Mouse (Mus musculus) embryonic facial prominence, embryonic 11.5 days (tissue): ENCODE data around the gene Sec16a. TPM values are rescaled to one million over a fixed set of nuclear protein-coding genes. Genes with fewer than 3 reads are reported as not detected.
"Not testable (repeated sequence)": the region's sequence is repeated elsewhere in the genome, so short reads cannot be mapped to it uniquely, and the experiment has no call there.

Experiments used
- ATAC-seq: fragments of 200-750 bp; cut with Nextera tagmentation; replicated peaks from 2 replicates; pipeline ENCODE4 v1.8.0; 2017; ENCODE audit warnings: low read depth; ENCODE audit not compliant: insufficient number of reproducible peaks, low FRiP score, low TSS enrichment
- DNase-seq: peaks from one replicate; pipeline ENCODE4 v3.0.0-alpha.2; 2015; ENCODE audit warnings: low spot score
- H3K27ac ChIP-seq: fragments of 300-500 bp; sonication (generic); replicated peaks from 2 replicates; pipeline ENCODE4 v1.5.1; 2014; ENCODE audit warnings: mild to moderate bottlenecking, low read depth, low read length, control low read depth
- H3K27me3 ChIP-seq: fragments of 300-500 bp; sonication (generic); 2 replicates; pipeline ENCODE4 v1.6.1; 2014; ENCODE audit warnings: mild to moderate bottlenecking, low read length, moderate library complexity, mixed read lengths; ENCODE audit not compliant: control insufficient read depth, insufficient read depth
- H3K36me3 ChIP-seq: fragments of 300-500 bp; sonication (generic); replicated peaks from 2 replicates; pipeline ENCODE4 v1.6.1; 2014; ENCODE audit warnings: low read depth, mild to moderate bottlenecking, low read length, moderate library complexity, mixed read lengths; ENCODE audit not compliant: control insufficient read depth, insufficient read depth
- H3K4me1 ChIP-seq: fragments of 300-500 bp; sonication (generic); 2 replicates; pipeline ENCODE4 v1.6.1; 2014; ENCODE audit warnings: low read length, mixed read lengths; ENCODE audit not compliant: control insufficient read depth, insufficient read depth
- H3K4me2 ChIP-seq: fragments of 300-500 bp; sonication (generic); 2 replicates; pipeline ENCODE4 v1.6.1; 2014; ENCODE audit warnings: low read depth, mild to moderate bottlenecking, control low read depth, low read length, moderate library complexity
- H3K4me3 ChIP-seq: fragments of 300-500 bp; sonication (generic); 2 replicates; pipeline ENCODE4 v1.5.1; 2014; ENCODE audit warnings: low read depth, low read length, control low read depth
- H3K9ac ChIP-seq: fragments of 300-500 bp; sonication (generic); replicated peaks from 2 replicates; pipeline ENCODE4 v1.6.1; 2014; ENCODE audit warnings: mild to moderate bottlenecking, control low read depth, low read length
- H3K9me3 ChIP-seq: fragments of 300-500 bp; sonication (generic); replicated peaks from 2 replicates; pipeline ENCODE4 v1.6.1; 2016; ENCODE audit warnings: mild to moderate bottlenecking, low read length, inconsistent platforms, mixed read lengths; ENCODE audit not compliant: control insufficient read depth
- WGBS: fragments of 180-500 bp; shearing (Covaris S2); extraction: QIAGEN DNeasy Blood & Tissue Kit; methylation state at CpG from one replicate; pipeline ENCODE4 v1.1.7; 2014; 5-methylcytosine and 5-hydroxymethylcytosine counted together
- polyA plus RNA-seq: library from polyadenylated mRNA; unstranded; fragments of >200 nt; fragmentation: Nextera tagmentation; extraction: Ambion mirVana; gene quantifications from 2 replicates; pipeline ENCODE4 v1.2.1, GENCODE M21; 2014

Sec16a gene
- polyA plus RNA-seq, 1 experiment from 2014 or later, result 30.4 TPM

DNA sequence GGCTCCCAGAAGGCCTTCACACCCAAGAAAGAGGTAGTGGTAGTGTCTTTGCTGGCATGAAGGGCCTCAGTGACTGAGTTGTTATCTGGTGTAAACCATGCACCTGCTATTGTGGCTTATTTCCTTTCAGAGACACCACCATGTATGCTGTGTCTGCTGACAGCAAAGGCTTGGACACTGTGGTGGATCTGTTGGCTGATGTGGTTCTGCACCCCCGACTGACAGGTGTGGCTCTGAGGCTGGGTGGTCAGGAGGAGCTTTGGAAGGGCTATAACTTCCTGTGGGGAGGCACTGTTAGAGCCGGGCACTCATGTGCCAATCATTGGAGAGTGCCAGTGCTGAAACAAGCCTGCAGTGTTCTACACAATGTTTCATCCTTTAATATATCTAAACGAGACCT lies 54.1 kb downstream of the Sec16a start:
- Histone ChIP-seq H3K4me3 (no peak overlapping the region), H3K9me3 (no peaks in the 10 kb centered on the region), H3K9ac (no peak overlapping the region), H3K27me3 (no peaks in the 10 kb centered on the region), H3K4me1 (no peaks in the 10 kb centered on the region; the same call in 1 of the 2 replicates), H3K36me3 (peaks cover 23% of the 10 kb centered on the region), H3K27ac (no peak overlapping the region), H3K4me2 (no peak overlapping the region)
- 89% methylated on average over 3 of the region's 3 CpGs for WGBS
- no peak for DNase-seq
- ATAC-seq, result no peak

DNA sequence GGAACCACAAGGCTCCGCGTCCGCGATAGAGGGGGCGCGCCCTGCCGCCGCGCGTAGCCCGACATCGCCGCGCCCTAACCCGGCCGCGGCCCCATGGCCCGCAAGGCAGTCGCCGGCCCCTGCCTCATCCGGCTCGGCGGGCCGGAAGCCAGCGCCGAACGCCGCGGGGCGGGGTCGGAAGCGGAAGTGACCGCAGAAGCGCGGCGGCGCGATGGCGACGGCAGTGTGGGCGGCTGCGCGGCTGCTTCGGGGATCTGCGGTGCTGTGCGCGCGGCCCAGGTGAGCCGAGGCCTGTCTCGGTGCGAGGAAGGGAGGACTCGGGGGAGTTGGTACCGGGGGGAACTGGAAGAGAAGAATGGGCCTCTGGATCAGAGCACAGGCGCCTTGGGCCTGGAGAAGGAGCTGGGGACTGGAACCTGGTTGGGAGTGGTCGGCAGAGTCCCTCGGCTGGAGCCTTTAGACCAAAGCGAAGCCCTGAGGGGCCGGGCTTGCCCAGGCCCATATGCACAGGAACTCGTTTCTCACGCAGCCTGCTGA lies 55.8 kb downstream of the Sec16a start, which contains the start of the genes Entr1 and Pmpca:
Gene Entr1 (minus strand): TSS at position 163 of the 537 bp plus-strand sequence.
Gene Pmpca (plus strand): TSS at position 186 of the 537 bp plus-strand sequence.
- DNase-seq (peak; percentile 91), ATAC-seq (peak; percentile 78)
- WGBS, result 0% methylated on average over 53 of the region's 60 CpGs
- H3K9me3 ChIP-seq, result no peaks in the 10 kb centered on the region
- H3K4me1 ChIP-seq, result no peaks in the 10 kb centered on the region; the same call in 1 of the 2 replicates
- peak within 1 kb of the TSS; percentile 93 for H3K9ac ChIP-seq
- peak within 1 kb of the TSS; percentile 94 for H3K4me3 ChIP-seq
- H3K36me3 ChIP-seq, result peaks cover 9% of the 10 kb centered on the region
- no peaks in the 10 kb centered on the region for H3K27me3 ChIP-seq
- peak within 1 kb of the TSS; percentile 16; the same call in 1 of the 2 replicates for H3K27ac ChIP-seq
- H3K4me2 ChIP-seq, result peak within 1 kb of the TSS; percentile 78

DNA sequence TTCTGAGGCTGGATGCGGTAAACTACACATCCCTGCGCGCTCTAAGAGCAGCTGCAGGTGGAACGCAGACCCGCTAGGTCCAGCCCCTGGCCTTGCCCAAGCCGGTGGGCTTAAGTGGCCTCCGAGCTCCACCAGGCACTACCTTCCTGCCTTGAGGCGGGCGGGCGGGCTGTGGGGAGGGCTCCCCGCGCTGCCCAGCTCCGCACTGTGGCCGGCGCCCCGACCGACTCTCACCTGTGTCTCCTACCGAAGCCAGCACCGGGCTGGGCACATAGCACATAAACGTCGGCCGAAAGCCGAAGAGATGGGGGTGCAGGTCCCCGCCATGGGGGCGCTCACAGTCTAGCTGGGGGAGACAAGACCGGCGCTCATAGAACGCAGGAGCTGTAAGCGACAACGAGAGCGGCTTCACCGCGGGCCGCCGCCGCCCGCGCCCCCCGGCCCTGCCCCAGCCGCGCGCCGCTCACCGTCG lies 56.3 kb downstream of the Sec16a start:
- no peaks in the 10 kb centered on the region for H3K27me3 ChIP-seq
- no peaks in the 10 kb centered on the region for H3K9me3 ChIP-seq
- WGBS, result under 1% methylated on average over 30 of the region's 45 CpGs
- H3K4me2 ChIP-seq, result peak overlapping the region; percentile 78
- ATAC-seq (peak; percentile 78), DNase-seq (no peak)
- no peaks in the 10 kb centered on the region; the same call in 1 of the 2 replicates for H3K4me1 ChIP-seq
- H3K4me3 ChIP-seq, result peak overlapping the region; percentile 94
- H3K27ac ChIP-seq, result peak overlapping the region; percentile 16; the same call in 1 of the 2 replicates
- H3K9ac ChIP-seq, result peak overlapping the region; percentile 93
- peaks cover 10% of the 10 kb centered on the region for H3K36me3 ChIP-seq

DNA sequence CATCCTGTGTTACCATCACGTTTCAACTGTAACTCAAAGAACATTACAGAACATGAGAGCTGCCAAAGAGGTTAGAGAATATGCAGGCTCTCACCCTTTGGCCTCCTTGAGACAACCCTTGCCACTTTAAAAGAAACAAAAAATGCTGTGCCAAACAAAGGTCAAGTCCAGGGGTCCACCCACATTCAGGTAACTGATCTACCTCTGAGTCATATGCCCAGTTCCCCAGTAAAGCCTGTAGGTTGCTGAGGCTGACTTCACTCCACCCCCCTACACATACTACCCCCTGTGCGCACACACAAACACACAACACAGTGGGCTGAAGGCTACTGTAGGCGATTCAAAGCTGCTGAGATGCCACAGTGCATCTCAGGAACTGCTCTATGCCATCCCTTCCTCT lies 57.3 kb downstream of the Sec16a start:
- no peak for ATAC-seq
- Histone ChIP-seq H3K4me1 (no peaks in the 10 kb centered on the region; the same call in 1 of the 2 replicates), H3K9ac (no peak overlapping the region), H3K4me3 (peak overlapping the region; percentile 12), H3K27ac (no peak overlapping the region), H3K4me2 (peak overlapping the region; percentile 7; the same call in 1 of the 2 replicates), H3K27me3 (no peaks in the 10 kb centered on the region), H3K9me3 (no peaks in the 10 kb centered on the region), H3K36me3 (peaks cover 8% of the 10 kb centered on the region)
- no peak for DNase-seq
- WGBS, result 89% methylated on average over 3 of the region's 3 CpGs

DNA sequence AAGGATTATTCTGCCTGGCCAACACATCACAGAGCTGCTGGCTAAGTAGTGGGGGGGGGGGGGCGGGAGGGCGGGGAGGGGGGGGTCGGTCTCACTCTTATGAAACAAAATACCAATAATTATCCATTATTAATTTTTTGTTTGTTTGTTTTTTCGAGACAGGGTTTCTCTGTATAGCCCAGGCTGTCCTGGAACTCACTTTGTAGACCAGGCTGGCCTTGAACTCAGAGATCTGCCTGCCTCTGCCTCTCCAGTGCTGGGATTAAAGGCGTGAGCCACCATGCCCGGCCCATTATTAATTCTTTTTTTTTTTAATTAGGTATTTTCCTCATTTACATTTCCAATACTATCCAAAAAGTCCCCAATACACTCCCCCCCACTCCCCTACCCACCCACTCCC lies 64.1 kb downstream of the Sec16a start:
- not testable (repeated sequence) for H3K27me3 ChIP-seq, H3K9me3 ChIP-seq, H3K36me3 ChIP-seq, ATAC-seq, H3K27ac ChIP-seq, DNase-seq, H3K4me1 ChIP-seq
- 34% methylated on average over 6 of the region's 6 CpGs for WGBS
- Histone ChIP-seq H3K4me2 (peak overlapping the region; percentile 81), H3K4me3 (peak overlapping the region; percentile 79), H3K9ac (peak overlapping the region; percentile 77)

DNA sequence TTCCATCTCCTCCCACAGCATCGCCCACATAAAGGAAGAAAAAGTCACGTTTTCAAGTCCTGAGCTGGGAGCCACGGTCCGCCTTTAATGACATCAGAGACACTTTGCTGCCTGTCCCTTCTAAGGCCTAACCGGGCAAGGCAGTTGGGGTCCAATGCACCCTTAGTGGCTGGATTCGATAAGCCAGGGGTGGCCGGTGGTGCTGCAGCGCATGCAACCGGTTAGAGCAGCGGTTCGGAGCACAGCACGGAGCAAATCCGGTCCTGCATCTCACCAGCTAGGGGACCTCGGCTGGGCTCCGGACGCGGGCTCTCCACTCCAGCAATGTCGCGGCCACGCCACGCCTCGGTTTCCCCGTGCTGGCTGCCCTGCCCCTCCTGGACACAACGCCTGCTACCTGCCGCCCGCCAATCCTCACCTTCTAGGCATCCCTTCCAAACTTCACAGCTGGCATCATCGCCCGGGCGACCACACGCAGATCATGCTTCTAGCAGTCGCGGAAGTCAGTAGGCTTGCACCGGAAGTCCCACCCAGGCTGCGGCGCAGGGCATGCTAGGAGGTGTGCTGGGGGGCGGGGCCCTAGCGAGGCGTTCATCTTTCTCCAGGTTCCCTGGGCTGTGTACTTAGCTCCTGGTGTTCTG lies 64.8 kb downstream of the Sec16a start, which contains the start of gene Snapc4:
Gene Snapc4 (minus strand): TSS at position 523 of the 641 bp plus-strand sequence.
- Histone ChIP-seq H3K36me3 (peaks cover 8% of the 10 kb centered on the region), H3K27me3 (no peaks in the 10 kb centered on the region), H3K27ac (0 out of 2 replicates have a peak within 1 kb of the TSS, but pooled peaks have one; percentile 29), H3K4me3 (peak within 1 kb of the TSS; percentile 79), H3K9ac (peak within 1 kb of the TSS; percentile 77), H3K9me3 (no peaks in the 10 kb centered on the region), H3K4me2 (peak within 1 kb of the TSS; percentile 81), H3K4me1 (no peaks in the 10 kb centered on the region)
- WGBS, result under 1% methylated on average over 38 of the region's 38 CpGs
- DNase-seq (peak; percentile 93), ATAC-seq (peak; percentile 94)

DNA sequence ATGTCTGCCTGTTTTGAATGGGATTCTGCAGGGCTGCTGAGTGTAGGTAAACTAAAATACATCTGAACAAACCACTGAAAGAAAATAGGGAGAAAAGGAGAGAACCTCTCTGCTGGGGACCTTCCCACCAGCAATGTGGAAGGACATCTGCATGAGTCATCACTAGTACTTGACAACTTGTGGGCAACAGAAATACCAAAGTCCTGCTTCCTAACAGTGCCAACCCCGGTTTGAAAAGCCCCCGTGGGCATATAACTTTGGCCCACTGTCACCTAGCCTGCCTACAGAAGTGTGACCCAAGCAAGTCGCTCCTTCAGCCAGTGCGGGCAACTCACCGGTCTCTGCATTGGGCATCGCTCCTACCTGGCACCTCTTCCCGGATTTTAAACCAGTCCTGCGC lies 72.6 kb downstream of the Sec16a start:
- 93% methylated on average over 8 of the region's 8 CpGs for WGBS
- no peak overlapping the region for H3K9ac ChIP-seq
- H3K36me3 ChIP-seq, result peaks cover 10% of the 10 kb centered on the region
- H3K9me3 ChIP-seq, result no peaks in the 10 kb centered on the region
- H3K4me3 ChIP-seq, result no peak overlapping the region
- DNase-seq, result no peak
- no peak overlapping the region for H3K4me2 ChIP-seq
- no peaks in the 10 kb centered on the region for H3K27me3 ChIP-seq
- no peak overlapping the region for H3K27ac ChIP-seq
- ATAC-seq, result no peak
- no peaks in the 10 kb centered on the region for H3K4me1 ChIP-seq

DNA sequence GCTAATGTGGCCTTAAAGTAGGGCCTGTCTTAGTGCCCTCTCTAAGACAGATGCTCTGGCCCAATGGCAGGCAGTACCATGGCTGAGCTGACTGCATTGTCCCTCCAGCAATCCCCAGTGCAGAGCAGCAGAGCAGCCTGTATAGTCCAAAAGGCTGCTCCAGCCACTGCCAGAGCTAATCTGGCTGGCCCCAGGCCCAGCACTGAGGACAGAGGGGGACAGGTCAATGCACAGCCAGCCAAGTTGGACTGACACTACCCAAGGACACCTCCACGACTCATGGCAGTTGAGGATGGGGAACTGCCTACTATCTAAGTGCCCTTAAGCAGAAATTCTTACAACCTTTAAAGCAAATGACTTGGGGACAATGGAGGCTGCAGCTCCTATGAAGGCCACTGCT lies 76.4 kb downstream of the Sec16a start:
- DNase-seq (no peak), ATAC-seq (no peak)
- H3K4me3 ChIP-seq, result no peak overlapping the region
- H3K9ac ChIP-seq, result no peak overlapping the region
- H3K4me1 ChIP-seq, result no peaks in the 10 kb centered on the region
- H3K9me3 ChIP-seq, result no peaks in the 10 kb centered on the region
- WGBS, result 71% methylated on average over 1 of the region's 1 CpGs
- peaks cover 16% of the 10 kb centered on the region for H3K36me3 ChIP-seq
- H3K4me2 ChIP-seq, result no peak overlapping the region
- no peaks in the 10 kb centered on the region for H3K27me3 ChIP-seq
- H3K27ac ChIP-seq, result no peak overlapping the region
